Mouse (Mus musculus) liver, embryonic 13.5 days (tissue): ENCODE data around the gene Rnf32. TPM values are rescaled to one million over a fixed set of nuclear protein-coding genes. Genes with fewer than 3 reads are reported as not detected.

ENCODE experiments used
- ATAC-seq: fragments of 200-750 bp; cut with Nextera tagmentation; 2 replicates; pipeline ENCODE4 v1.8.0; 2017; ENCODE audit warnings: low read depth, mild to moderate bottlenecking, moderate number of reproducible peaks, moderate library complexity
- DNase-seq: peaks from one replicate; pipeline ENCODE4 v3.0.0; 2022
- H3K27ac ChIP-seq: fragments of 300-500 bp; sonication (generic); 2 replicates; pipeline ENCODE4 v1.5.1; 2015; ENCODE audit warnings: moderate library complexity, mild to moderate bottlenecking, inconsistent platforms
- H3K27me3 ChIP-seq: fragments of 300-500 bp; sonication (generic); 2 replicates; pipeline ENCODE4 v1.6.1; 2015; ENCODE audit warnings: mild to moderate bottlenecking, inconsistent platforms
- H3K36me3 ChIP-seq: fragments of 300-500 bp; sonication (generic); 2 replicates; pipeline ENCODE4 v1.6.1; 2015; ENCODE audit warnings: mild to moderate bottlenecking, inconsistent platforms
- H3K4me1 ChIP-seq: fragments of 300-500 bp; sonication (generic); replicated peaks from 2 replicates; pipeline ENCODE4 v1.6.1; 2015; ENCODE audit warnings: inconsistent platforms
- H3K4me2 ChIP-seq: fragments of 300-500 bp; sonication (generic); 2 replicates; pipeline ENCODE4 v1.6.1; 2015; ENCODE audit warnings: inconsistent platforms, mild to moderate bottlenecking, moderate library complexity
- H3K4me3 ChIP-seq: fragments of 300-500 bp; sonication (generic); replicated peaks from 2 replicates; pipeline ENCODE4 v1.5.1; 2015; ENCODE audit warnings: mild to moderate bottlenecking, inconsistent platforms
- H3K9ac ChIP-seq: fragments of 300-500 bp; sonication (generic); 2 replicates; pipeline ENCODE4 v1.6.1; 2015; ENCODE audit warnings: mild to moderate bottlenecking, inconsistent platforms
- H3K9me3 ChIP-seq: fragments of 300-500 bp; sonication (generic); replicated peaks from 2 replicates; pipeline ENCODE4 v1.6.1; 2016; ENCODE audit warnings: inconsistent platforms
- polyA plus RNA-seq: library from polyadenylated mRNA; unstranded; fragments of >200 nt; fragmentation: Nextera tagmentation; extraction: Ambion mirVana; gene quantifications from 2 replicates; pipeline ENCODE4 v1.2.1, GENCODE M21; 2015

Gene Rnf32
- polyA plus RNA-seq, 1 experiment from 2014 or later, result 0.23 TPM

DNA sequence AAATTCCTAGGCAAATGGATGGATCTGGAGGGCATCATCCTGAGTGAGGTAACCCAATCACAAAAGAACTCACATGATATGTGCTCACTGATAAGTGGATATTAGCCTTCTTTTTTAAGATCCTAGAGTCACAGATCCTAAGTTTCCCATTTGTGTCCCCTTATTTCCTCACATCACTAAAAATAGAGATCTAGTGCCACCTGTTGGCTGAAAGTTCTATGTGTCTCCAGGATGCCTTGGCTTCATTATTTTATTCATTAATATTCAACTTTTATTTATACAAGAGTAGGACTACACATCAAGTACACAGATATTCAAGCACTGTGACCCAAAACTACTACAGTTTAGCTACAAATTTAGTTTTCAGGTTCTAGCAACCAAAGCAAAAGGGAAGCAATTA lies 79.0 kb downstream of the Rnf32 start:
- Histone ChIP-seq H3K9ac (no peak overlapping the region), H3K27me3 (no peaks in the 10 kb centered on the region), H3K9me3 (no peaks in the 10 kb centered on the region), H3K4me1 (no peaks in the 10 kb centered on the region), H3K27ac (no peak overlapping the region), H3K4me3 (no peak overlapping the region), H3K4me2 (no peak overlapping the region), H3K36me3 (no peaks in the 10 kb centered on the region)
- DNase-seq (no peak), ATAC-seq (no peak)

Other genes with a start within 250 kb of the Rnf32 start
- gene Lmbr1, start 182.4 kb downstream of the Rnf32 start, polyA plus RNA-seq, result 3.3 and 3.5 TPM in 2 replicates
- 19.4 and 25.1 TPM in 2 replicates for gene Nom1, start 238.7 kb downstream of the Rnf32 start, polyA plus RNA-seq